Mouse (Mus musculus): ENCODE measurements around the gene Spin2d.
"Not testable (repeated sequence)": the region's sequence is repeated elsewhere in the genome, so short reads cannot be mapped to it uniquely, and the experiment has no call there.

Gene Spin2d

GRCm38 (mm10) chrX:73176889-73177288 is at the start of gene Spin2d:
Spin2d (minus strand) TSS chrX:73176989.
- DNase-seq (ENCODE audit: low spot score): not testable (repeated sequence)

- no peak for DNase-seq (ENCODE audit: low spot score)
These were observed 48.6 kb upstream of the Spin2d start for GRCm38 (mm10) chrX:73225365-73225764.

- DNase-seq (ENCODE audit: low spot score): not testable (repeated sequence)
These were observed 37.2 kb upstream of the Spin2d start, which contains the start of gene Xlr4b for GRCm38 (mm10) chrX:73213819-73214564. Xlr4b (plus strand) TSS chrX:73214333.

- DNase-seq (ENCODE audit: low spot score): peak; percentile 67
These were observed 15.1 kb upstream of the Spin2d start, which contains the start of gene Xlr3b for GRCm38 (mm10) chrX:73191934-73192333. Xlr3b (plus strand) TSS chrX:73192207.

GRCm38 (mm10) chrX:73149350-73149749 is 27.4 kb downstream of the Spin2d start, which contains the start of gene DXBay18:
DXBay18 (minus strand) TSS chrX:73149450.
- not testable (repeated sequence) for DNase-seq (ENCODE audit: low spot score)

GRCm38 (mm10) chrX:73148496-73148895 is 28.3 kb downstream of the Spin2d start, which contains the start of gene Xlr5b:
Xlr5b (plus strand) TSS chrX:73148796.
- not testable (repeated sequence) for DNase-seq (ENCODE audit: low spot score)

GRCm38 (mm10) chrX:73143218-73143618 is 33.6 kb downstream of the Spin2d start:
- DNase-seq (ENCODE audit: low spot score): not testable (repeated sequence)

Data from MN1 (cell line).